Mouse (Mus musculus) E14TG2a.4 (cell line): Measurements from ENCODE around the gene Atoh7.

Experiments
- CTCF ChIP-seq: conservative IDR thresholded peaks from 2 replicates; pipeline ENCODE4 v1.5.1; 2014; ENCODE audit warnings: low read length
- NANOG ChIP-seq: IDR thresholded peaks from 2 replicates; pipeline ENCODE4 v1.6.1; 2014; ENCODE audit warnings: borderline replicate concordance, low read length, mixed read lengths

DNA sequence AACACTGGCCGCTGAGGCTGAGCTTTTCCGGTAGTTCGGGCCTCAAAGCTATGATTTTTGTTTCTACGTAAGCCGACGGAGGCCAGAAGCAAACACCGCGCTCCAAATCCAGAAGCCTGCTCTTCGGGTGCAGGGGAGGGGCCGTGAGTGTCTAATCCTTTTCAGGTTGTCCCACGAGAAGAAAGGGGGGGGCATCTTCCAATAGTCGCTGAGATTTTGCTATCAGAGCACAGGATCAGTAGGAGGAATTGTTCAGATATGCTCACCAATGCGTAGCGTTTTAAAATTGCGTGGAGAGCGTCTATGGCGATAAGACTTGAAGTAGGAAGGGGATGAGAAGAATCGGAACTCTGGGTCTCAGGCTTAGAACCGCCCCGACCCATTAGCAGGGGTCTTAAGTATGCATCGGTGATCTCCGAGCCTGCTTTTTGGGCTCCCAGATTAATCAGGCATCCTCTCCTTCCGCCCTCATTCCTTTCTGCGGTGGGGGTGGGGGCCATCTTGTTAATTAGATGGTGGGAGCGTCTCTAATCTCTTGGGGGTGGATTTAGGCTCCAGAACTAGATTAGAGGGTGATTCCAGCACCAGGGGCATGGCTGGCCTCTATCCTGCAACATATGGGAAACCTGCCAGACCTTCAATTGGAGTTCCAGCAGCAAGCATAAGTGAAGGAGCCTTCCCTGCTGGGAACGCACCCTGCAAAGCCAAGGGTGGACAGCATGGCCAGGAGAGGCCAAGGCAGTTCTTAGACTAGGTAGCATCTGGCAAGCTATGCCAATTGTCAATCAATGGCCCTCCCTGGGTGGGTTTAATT is 9.5 kb upstream of the Atoh7 start:
- TF ChIP-seq CTCF (no peak), NANOG (no peak)
